Mouse (Mus musculus): ENCODE results near the gene Zdhhc7.

Gene Zdhhc7

GRCm38 (mm10) chr8:120036578-120036977 lies 64.7 kb downstream of the Zdhhc7 start:
- DNase-seq (ENCODE audit: low spot score in 2 of 2), result no peak

GRCm38 (mm10) chr8:120036111-120036510 lies 65.2 kb downstream of the Zdhhc7 start:
- DNase-seq (ENCODE audit: low spot score in 2 of 2), result no peak

- no peak for DNase-seq (ENCODE audit: low spot score in 2 of 2)
These were observed 66.8 kb downstream of the Zdhhc7 start for GRCm38 (mm10) chr8:120034471-120034870.

GRCm38 (mm10) chr8:120032549-120033208 lies 68.6 kb downstream of the Zdhhc7 start:
- DNase-seq (ENCODE audit: low spot score in 2 of 2), result no peak

All from left cerebral cortex, adult 9 months (tissue).